In the genomic region with DNA sequence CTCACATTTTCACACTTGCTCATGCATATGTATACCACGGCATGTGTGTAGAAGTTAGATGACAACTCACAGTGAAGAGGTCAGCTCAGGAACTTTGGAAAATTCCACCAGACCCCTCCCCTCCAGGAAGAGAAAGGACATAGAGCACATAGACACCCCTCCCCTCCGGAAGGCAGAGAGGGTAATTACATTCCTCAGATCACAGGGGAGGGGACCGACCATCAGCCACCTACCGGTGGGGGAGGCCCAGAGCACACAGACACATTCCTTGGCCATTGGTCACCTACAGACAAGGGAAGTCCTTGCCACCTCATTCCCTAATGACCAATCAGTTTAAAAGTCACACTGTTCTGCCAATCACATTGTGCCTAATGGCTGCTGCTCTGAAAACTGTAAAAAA, we compare ENCODE assay signal across 40 mouse cellular contexts. TPM values are rescaled to one million over a fixed set of nuclear protein-coding genes. Genes with fewer than 3 reads are reported as not detected.
"Had no signal": no experiment of that assay in that cellular context is flagged by ENCODE, and none has a peak within 500 bp of the region (broad histone marks: within the 10 kb centered on the region; RNA-seq: fewer than 3 reads in every experiment).

No protein-coding gene starts in this region.

- H3K27ac ChIP-seq: limb, embryonic 10.5 days; limb, embryonic 12.5 days; limb, embryonic 13.5 days; limb, embryonic 15.5 days; liver, embryonic 12.5 days; liver, embryonic 13.5 days; liver, embryonic 14.5 days; liver, embryonic 15.5 days; lung, embryonic 15.5 days; macrophage; midbrain, embryonic 10.5 days; midbrain, embryonic 12.5 days; midbrain, embryonic 13.5 days; midbrain, embryonic 15.5 days; neural tube, embryonic 12.5 days had no signal

- H3K27me3 ChIP-seq: midbrain, embryonic 15.5 days had no signal

- DNase-seq: left cerebral cortex, postnatal 4 days; liver; liver, embryonic 13.5 days; liver, postnatal 0 days; lung, adult 18-20 months; lung, adult 2 months; lung, embryonic 14.5 days; lung, postnatal 10 days; lung, postnatal 14 days; lung, postnatal 36 days; lung, postnatal 4 days; midbrain, embryonic 14.5 days had no signal

- H3K36me3 ChIP-seq: limb, embryonic 10.5 days; limb, embryonic 12.5 days; limb, embryonic 13.5 days; limb, embryonic 15.5 days; liver, embryonic 12.5 days; liver, embryonic 13.5 days; liver, embryonic 15.5 days; lung, embryonic 15.5 days; midbrain, embryonic 10.5 days; midbrain, embryonic 12.5 days; midbrain, embryonic 13.5 days; midbrain, embryonic 15.5 days; neural tube, embryonic 12.5 days had no signal

- H3K9me3 ChIP-seq: limb, embryonic 10.5 days; limb, embryonic 12.5 days; limb, embryonic 13.5 days; limb, embryonic 15.5 days; liver, embryonic 12.5 days; liver, embryonic 13.5 days; liver, embryonic 15.5 days; lung, embryonic 15.5 days; megakaryocyte, embryonic 14.5 days; midbrain, embryonic 10.5 days; midbrain, embryonic 12.5 days; midbrain, embryonic 13.5 days; midbrain, embryonic 15.5 days; neural tube, embryonic 12.5 days had no signal

- H3K9ac ChIP-seq: limb, embryonic 12.5 days; limb, embryonic 13.5 days; limb, embryonic 15.5 days; liver, embryonic 12.5 days; liver, embryonic 13.5 days; liver, embryonic 14.5 days; liver, embryonic 15.5 days; liver, postnatal 0 days; lung, embryonic 14.5 days; lung, embryonic 15.5 days; midbrain, embryonic 12.5 days; midbrain, embryonic 13.5 days; midbrain, embryonic 15.5 days; neural tube, embryonic 12.5 days had no signal

- H3K4me3 ChIP-seq: limb, embryonic 10.5 days; limb, embryonic 12.5 days; limb, embryonic 13.5 days; limb, embryonic 15.5 days; liver, embryonic 12.5 days; liver, embryonic 13.5 days; liver, embryonic 15.5 days; lung, embryonic 15.5 days; megakaryocyte, embryonic 14.5 days; midbrain, embryonic 10.5 days; midbrain, embryonic 12.5 days; midbrain, embryonic 13.5 days; midbrain, embryonic 15.5 days; myocyte; neural tube, embryonic 12.5 days had no signal

- H3K4me1 ChIP-seq: limb, embryonic 10.5 days; limb, embryonic 12.5 days; limb, embryonic 13.5 days; liver, embryonic 12.5 days; liver, embryonic 13.5 days; liver, embryonic 15.5 days; lung, embryonic 15.5 days; megakaryocyte, embryonic 14.5 days had no signal

RNA-seq across cellular contexts. Expression of a gene that starts 20.9 kb away (rescaled TPM):
- total RNA-seq: liver, adult 2 months; megakaryocyte progenitor cell, adult 5-6 weeks; megakaryocyte, adult 5-6 weeks; megakaryocyte-erythroid progenitor cell, adult 5-6 weeks; midbrain, postnatal 0 days; monocyte, adult 5-6 weeks had no signal
- polyA plus RNA-seq: limb, embryonic 10.5 days; limb, embryonic 11.5 days; limb, embryonic 12.5 days; limb, embryonic 14.5 days; limb, embryonic 15.5 days; liver, adult 2 months; liver, embryonic 11.5 days; liver, embryonic 12.5 days; liver, embryonic 13.5 days; liver, embryonic 14.5 days; liver, embryonic 15.5 days; liver, embryonic 16.5 days; liver, postnatal 0 days; lung, adult 2 months; lung, embryonic 14.5 days; lung, embryonic 15.5 days; lung, embryonic 16.5 days; lung, postnatal 0 days; myocyte had no signal

RNA-seq across cellular contexts. Expression of a gene that starts 25.2 kb away (rescaled TPM):
- total RNA-seq: liver, adult 2 months; megakaryocyte progenitor cell, adult 5-6 weeks; megakaryocyte, adult 5-6 weeks; monocyte, adult 5-6 weeks had no signal
- polyA plus RNA-seq: liver, adult 2 months; liver, embryonic 13.5 days; liver, embryonic 15.5 days; liver, embryonic 16.5 days; liver, postnatal 0 days had no signal
